Mouse (Mus musculus) olfactory bulb, adult 2 months (tissue): ENCODE measurements around the gene Me1.

Experiments
- CTCF ChIP-seq: fragments of 200-500 bp; IDR thresholded peaks from 2 replicates; pipeline ENCODE4 v1.5.1; 2012; ENCODE audit warnings: low read depth, mild to moderate bottlenecking, low read length, moderate library complexity; ENCODE audit not compliant: insufficient read depth
- POLR2A ChIP-seq: fragments of 200-500 bp; IDR thresholded peaks from 2 replicates; pipeline ENCODE4 v1.6.1; 2012; ENCODE audit warnings: mild to moderate bottlenecking, low read depth, low read length, moderate library complexity; ENCODE audit not compliant: insufficient read depth

DNA sequence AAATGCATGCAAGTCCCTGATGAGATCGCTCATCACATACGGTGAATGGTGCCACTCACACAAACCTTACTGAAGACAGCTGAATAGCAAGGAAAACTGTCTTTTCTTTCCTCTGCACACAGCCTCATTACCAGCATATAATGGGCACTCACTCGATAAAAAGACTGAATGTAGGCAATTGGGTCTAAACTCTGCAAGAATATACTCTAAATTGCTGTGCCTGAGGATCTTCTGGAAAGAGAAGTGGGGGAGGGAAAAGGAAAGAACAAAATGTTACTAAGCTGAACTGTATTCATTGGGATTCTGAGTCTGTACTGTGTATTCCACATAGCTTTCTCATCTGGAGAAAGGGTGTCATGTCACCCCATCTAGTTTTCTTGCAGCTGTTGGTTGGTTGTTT, 152.3 kb downstream of the Me1 start:
- TF ChIP-seq CTCF: no peak
- no peak for TF ChIP-seq POLR2A
